Mouse (Mus musculus): ENCODE results near the gene Ahnak. TPM values are rescaled to one million over a fixed set of nuclear protein-coding genes. Genes with fewer than 3 reads are reported as not detected.
A peak's percentile ranks its signal among the peaks of the same experiment; 100 is the strongest.

Gene Ahnak
- polyA plus RNA-seq, 1 experiment: 84.7 TPM

DNA sequence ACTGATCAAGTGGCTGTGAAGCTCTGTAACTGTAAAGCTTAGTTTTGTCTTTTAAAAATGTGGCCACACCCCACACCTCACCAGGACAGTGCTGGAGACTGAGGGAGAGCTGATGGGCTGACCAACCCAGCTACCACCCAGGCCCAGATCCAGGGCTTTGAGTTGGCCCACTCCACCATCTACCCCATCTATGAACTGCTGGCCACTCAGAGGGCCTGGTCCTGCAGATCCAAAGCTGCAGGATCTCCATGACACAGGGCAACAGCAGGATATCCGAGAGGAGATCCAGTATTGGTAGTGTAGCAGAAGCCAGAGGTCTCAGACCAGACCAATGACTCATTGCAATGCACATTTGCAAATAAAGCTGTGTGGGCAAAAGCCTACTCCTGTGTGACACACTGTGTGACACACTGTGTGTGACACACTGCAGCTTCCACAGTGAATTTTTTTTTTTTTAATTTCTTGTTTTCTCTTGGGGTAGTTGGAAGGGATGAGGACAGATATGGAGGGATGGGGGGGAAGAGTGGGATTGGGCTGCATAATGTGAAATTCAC is 69.3 kb downstream of the Ahnak start:
- TF ChIP-seq POLR2A (IDR thresholded peaks at IDR 0.05; ENCODE audit: borderline replicate concordance, extremely low read depth, low read depth, low read length) (no peak), CTCF (IDR thresholded peaks at IDR 0.05; ENCODE audit: insufficient read depth, low read length) (no peak)
- WGBS: 78% methylated on average over 1 of the region's 1 CpGs
- no peaks in the 10 kb centered on the region; the same call in 1 of the 2 replicates for H3K4me1 ChIP-seq (ENCODE audit: control insufficient read depth, insufficient read depth, low read length)
- DNase-seq: no peak
- H3K4me3 ChIP-seq (replicated peaks; ENCODE audit: extremely low read depth, low read depth, low read length): no peak overlapping the region

DNA sequence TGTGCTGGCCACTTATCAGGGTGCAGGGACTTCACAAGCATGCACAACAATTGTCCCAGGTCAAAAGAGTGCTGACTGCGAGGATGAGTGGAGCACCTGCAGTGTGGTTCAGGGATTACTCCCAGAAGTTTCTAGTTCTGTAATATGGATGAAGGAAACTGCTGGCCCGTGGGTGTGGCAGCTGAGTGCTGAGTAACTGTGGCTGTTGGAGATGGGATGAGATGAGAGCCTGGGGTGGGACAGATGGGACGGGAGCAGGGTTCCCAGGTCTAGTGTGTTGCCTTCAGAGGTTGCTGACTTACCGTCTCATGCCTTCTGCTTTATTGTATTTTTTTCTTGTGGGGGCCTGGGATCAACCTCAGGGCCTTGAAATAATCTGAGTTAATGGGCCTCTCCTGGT is 69.9 kb downstream of the Ahnak start:
- 79% methylated on average over 4 of the region's 4 CpGs for WGBS
- Histone ChIP-seq H3K4me1 (ENCODE audit: control insufficient read depth, insufficient read depth, low read length) (no peaks in the 10 kb centered on the region; the same call in 1 of the 2 replicates), H3K4me3 (replicated peaks; ENCODE audit: extremely low read depth, low read depth, low read length) (no peak overlapping the region)
- no peak for TF ChIP-seq CTCF (IDR thresholded peaks at IDR 0.05; ENCODE audit: insufficient read depth, low read length)
- TF ChIP-seq POLR2A (IDR thresholded peaks at IDR 0.05; ENCODE audit: borderline replicate concordance, extremely low read depth, low read depth, low read length): no peak
- DNase-seq: no peak

DNA sequence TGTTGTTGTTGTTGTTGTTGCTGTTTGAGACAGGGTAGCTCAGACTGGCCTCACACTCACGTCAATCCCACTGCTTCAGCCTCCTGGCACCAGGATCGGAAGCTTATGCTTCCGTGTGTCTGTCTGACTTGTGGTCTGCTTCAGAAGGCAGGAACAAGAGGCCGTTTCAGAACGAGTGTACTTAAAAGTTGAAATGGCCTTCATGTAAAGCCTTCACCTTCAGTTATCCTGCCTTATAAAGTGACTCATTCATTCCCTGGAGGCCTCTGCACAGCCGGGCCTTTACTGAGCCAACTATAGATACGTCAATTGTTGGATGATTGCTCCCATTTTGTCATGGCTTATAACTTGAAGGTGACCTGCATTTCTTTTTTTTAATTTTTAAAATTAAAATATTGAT is 70.3 kb downstream of the Ahnak start:
- DNase-seq: no peak
- TF ChIP-seq CTCF (IDR thresholded peaks at IDR 0.05; ENCODE audit: insufficient read depth, low read length) (no peak), POLR2A (IDR thresholded peaks at IDR 0.05; ENCODE audit: borderline replicate concordance, extremely low read depth, low read depth, low read length) (no peak)
- Histone ChIP-seq H3K4me3 (replicated peaks; ENCODE audit: extremely low read depth, low read depth, low read length) (no peak overlapping the region), H3K4me1 (ENCODE audit: control insufficient read depth, insufficient read depth, low read length) (no peaks in the 10 kb centered on the region; the same call in 1 of the 2 replicates)
- 71% methylated on average over 7 of the region's 7 CpGs for WGBS

DNA sequence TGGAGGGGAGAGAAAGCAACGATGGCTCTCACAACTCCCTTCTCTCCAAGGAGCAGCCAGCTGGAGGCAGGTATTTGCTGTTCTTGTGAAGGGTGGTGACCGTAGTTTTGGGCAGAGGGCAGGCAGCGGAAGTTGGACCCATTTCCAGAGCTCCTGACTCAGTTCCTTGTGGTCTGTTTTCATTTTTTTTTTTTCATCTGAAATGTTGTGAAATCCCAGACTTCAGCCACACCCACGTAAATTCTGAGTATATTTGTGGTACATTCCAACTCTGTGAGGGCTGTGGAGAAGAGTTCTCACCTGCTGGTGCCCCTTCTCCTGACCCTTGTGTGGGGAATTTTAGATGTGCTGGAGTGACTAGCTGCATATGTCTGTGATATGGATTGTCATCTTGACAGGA is 71.0 kb downstream of the Ahnak start:
- Histone ChIP-seq H3K4me3 (replicated peaks; ENCODE audit: extremely low read depth, low read depth, low read length) (no peak overlapping the region), H3K4me1 (ENCODE audit: control insufficient read depth, insufficient read depth, low read length) (no peaks in the 10 kb centered on the region; the same call in 1 of the 2 replicates)
- peak; percentile 36 for DNase-seq
- TF ChIP-seq POLR2A (IDR thresholded peaks at IDR 0.05; ENCODE audit: borderline replicate concordance, extremely low read depth, low read depth, low read length): no peak
- 48% methylated on average over 4 of the region's 4 CpGs for WGBS

DNA sequence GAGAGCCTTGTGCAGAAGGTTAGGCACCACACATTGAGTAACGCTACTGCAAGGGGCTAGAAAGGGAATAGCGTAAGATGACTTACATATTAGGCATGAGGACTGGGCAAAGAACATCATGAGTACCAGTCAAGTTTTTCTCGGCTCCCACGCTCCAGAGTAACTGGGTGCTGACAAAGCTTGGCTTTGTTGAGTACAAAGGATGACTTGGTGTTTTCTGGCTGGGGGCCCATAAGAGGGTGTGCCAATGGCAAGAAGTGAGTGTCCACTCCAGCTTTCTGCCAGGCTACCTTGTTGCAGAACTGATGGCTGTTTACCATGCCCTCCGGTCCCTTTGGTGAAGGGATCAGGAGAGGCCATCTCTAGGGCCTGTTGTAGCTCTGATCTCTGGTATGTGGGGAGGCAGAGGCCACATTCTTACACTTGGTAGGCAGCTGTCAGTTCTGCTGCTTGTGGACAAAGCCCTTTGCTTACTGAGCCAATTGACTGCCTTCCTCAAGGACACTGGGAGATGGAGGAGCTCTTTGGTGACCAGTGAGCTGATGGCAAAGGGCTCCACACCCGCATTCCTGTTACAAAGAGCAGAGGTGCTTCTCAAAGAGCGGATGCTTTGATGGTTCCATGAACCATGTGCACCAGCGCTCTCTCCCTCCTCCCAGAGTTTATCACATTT is 72.3 kb downstream of the Ahnak start:
- H3K4me1 ChIP-seq (ENCODE audit: control insufficient read depth, insufficient read depth, low read length): peaks cover 3% of the 10 kb centered on the region; the same call in 1 of the 2 replicates
- peak; percentile 41 for DNase-seq
- TF ChIP-seq CTCF (IDR thresholded peaks at IDR 0.05; ENCODE audit: insufficient read depth, low read length) (no peak), POLR2A (IDR thresholded peaks at IDR 0.05; ENCODE audit: borderline replicate concordance, extremely low read depth, low read depth, low read length) (no peak)
- WGBS: 71% methylated on average over 8 of the region's 8 CpGs
- H3K4me3 ChIP-seq (replicated peaks; ENCODE audit: extremely low read depth, low read depth, low read length): no peak overlapping the region

DNA sequence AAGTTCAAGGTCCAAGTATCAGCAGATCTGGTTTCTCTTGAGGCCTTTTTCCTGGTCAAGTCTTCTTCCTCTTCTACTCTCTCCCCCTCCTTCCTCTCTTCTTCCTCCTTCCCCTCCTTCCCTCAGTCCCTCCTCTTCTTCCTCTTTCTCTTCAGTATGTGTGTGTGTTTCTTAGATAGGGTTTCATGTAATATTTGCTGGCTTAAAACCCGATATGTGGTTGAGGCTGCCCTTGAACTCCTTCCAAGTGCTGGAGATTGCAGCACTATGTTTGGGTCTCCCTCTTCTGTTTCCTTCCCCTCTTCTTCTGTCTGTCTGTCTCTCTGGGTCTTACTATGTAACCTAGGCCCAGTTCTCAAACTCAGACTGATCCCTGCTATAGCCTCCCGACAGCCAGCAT is 73.7 kb downstream of the Ahnak start:
- peaks cover 3% of the 10 kb centered on the region; the same call in 1 of the 2 replicates for H3K4me1 ChIP-seq (ENCODE audit: control insufficient read depth, insufficient read depth, low read length)
- DNase-seq: no peak
- 77% methylated on average over 2 of the region's 2 CpGs for WGBS
- TF ChIP-seq CTCF (IDR thresholded peaks at IDR 0.05; ENCODE audit: insufficient read depth, low read length) (no peak), POLR2A (IDR thresholded peaks at IDR 0.05; ENCODE audit: borderline replicate concordance, extremely low read depth, low read depth, low read length) (no peak)
- no peak overlapping the region for H3K4me3 ChIP-seq (replicated peaks; ENCODE audit: extremely low read depth, low read depth, low read length)

DNA sequence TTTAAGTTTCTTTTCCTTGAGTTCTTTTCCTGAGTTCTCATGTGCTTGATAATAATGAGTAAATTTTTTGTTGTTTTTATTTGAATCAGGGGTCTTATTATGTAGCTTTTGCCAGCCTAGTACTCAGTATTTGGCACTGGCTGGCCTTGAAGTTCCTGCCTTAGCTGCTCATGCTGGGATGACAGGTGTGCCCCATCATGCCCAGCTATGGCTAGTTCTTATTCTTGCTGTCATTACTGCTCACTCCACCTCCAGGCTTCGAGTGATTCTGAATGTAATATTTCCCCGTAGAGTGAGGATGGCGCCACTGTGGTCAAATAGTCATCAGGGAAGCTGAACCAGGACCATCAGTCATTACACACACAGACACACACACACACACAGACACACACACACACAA is 74.7 kb downstream of the Ahnak start:
- TF ChIP-seq CTCF (IDR thresholded peaks at IDR 0.05; ENCODE audit: insufficient read depth, low read length) (no peak), POLR2A (IDR thresholded peaks at IDR 0.05; ENCODE audit: borderline replicate concordance, extremely low read depth, low read depth, low read length) (no peak)
- DNase-seq: no peak
- 71% methylated on average over 3 of the region's 3 CpGs for WGBS
- Histone ChIP-seq H3K4me1 (ENCODE audit: control insufficient read depth, insufficient read depth, low read length) (peaks cover 3% of the 10 kb centered on the region; the same call in 1 of the 2 replicates), H3K4me3 (replicated peaks; ENCODE audit: extremely low read depth, low read depth, low read length) (no peak overlapping the region)

DNA sequence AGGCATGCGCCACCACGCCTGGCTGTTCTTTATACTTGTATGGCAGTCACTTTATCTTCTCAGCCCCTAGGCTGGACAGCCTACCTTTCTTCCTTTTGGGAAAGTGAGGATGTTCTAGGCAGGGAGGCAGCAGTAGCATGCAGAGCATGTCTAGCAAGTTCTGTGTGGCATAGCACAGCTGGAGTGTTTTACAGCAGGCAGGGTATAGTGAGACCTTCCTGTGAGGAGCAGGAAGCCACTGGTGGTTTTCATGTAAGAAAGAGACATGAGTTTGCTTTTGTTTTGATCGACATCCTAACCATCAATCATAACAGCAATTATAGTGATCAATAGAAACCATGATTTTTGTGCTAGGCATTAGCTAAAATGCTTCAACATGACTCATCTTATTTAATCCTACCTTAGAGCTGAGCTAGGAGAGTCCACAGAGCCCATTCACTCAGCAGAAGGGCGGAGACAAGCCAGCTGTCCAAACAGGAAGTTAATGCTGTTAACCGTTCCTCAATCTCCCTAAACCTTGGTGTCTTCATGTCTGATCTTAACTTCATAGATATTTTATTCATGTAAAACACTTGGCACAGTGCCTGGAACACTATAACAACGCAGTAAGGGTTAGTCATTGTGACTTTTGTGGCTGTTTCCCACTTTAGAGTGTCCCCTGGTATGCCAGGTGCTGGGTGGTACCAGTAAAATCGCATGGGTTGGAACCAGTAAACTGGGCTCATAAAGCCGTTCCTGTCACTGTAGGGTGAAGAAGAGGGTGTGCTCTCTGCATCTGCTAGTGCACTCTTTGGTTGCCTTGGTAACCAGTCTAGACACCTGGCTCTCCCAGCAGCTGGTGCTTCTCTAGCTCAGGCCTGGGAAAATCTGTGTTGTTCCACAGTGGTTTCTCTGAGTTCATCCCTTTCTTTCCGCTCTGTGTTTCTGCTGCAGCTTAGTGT is 76.8 kb downstream of the Ahnak start:
- Histone ChIP-seq H3K4me1 (ENCODE audit: control insufficient read depth, insufficient read depth, low read length) (peaks cover 11% of the 10 kb centered on the region), H3K4me3 (replicated peaks; ENCODE audit: extremely low read depth, low read depth, low read length) (no peak overlapping the region)
- DNase-seq: no peak
- WGBS: 37% methylated on average over 9 of the region's 9 CpGs
- no peak for TF ChIP-seq CTCF (IDR thresholded peaks at IDR 0.05; ENCODE audit: insufficient read depth, low read length)
- no peak for TF ChIP-seq POLR2A (IDR thresholded peaks at IDR 0.05; ENCODE audit: borderline replicate concordance, extremely low read depth, low read depth, low read length)

DNA sequence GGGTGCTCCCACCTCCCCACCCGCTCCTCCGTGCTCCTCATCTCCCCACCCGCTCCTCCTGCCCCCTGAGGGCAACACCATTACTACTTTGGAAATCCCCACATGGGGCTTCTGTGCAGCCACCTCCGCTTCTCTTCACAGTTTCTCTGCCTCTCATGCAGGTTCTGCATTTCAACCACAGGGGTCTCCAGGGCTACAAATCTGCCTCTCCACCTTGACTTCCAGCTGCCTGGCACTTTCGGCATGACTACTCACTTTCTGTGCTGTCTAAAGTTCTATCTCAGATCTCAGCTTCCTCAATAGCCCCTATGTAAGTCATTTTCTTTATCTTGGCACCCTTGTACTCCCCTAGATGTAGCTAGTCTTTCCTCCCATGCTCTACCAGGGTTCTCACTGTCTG is 78.2 kb downstream of the Ahnak start:
- H3K4me1 ChIP-seq (ENCODE audit: control insufficient read depth, insufficient read depth, low read length): peaks cover 23% of the 10 kb centered on the region
- WGBS: 82% methylated on average over 5 of the region's 5 CpGs
- no peak overlapping the region for H3K4me3 ChIP-seq (replicated peaks; ENCODE audit: extremely low read depth, low read depth, low read length)
- no peak for TF ChIP-seq POLR2A (IDR thresholded peaks at IDR 0.05; ENCODE audit: borderline replicate concordance, extremely low read depth, low read depth, low read length)
- TF ChIP-seq CTCF (IDR thresholded peaks at IDR 0.05; ENCODE audit: insufficient read depth, low read length): no peak
- no peak for DNase-seq

All from lung, adult 2 months (tissue).